Mouse (Mus musculus) CH12.LX (cell line): ENCODE measurements around the gene Mrpl2. TPM values are rescaled to one million over a fixed set of nuclear protein-coding genes. Genes with fewer than 3 reads are reported as not detected.

ENCODE experiments used
- DNase-seq: peaks from one replicate; pipeline ENCODE4 v3.0.0-alpha.2; 2013; ENCODE audit errors: extremely low read depth
- H3K27ac ChIP-seq: 2 replicates; pipeline ENCODE4 v1.5.1; 2012; ENCODE audit warnings: low read depth, mild to moderate bottlenecking, control low read depth, moderate library complexity; ENCODE audit not compliant: insufficient read depth
- H3K27me3 ChIP-seq: replicated peaks from 2 replicates; pipeline ENCODE3; 2012; ENCODE audit warnings: inconsistent platforms
- H3K36me3 ChIP-seq, 2 experiments: replicated peaks in 1 of 2; 2 replicates each; pipeline versions ENCODE3 to v1.6.1; 2012; ENCODE audit warnings: inconsistent platforms in 1 of 2, low read length in 1 of 2, mild to moderate bottlenecking in 1 of 2, mixed read lengths in 1 of 2, moderate library complexity in 1 of 2; ENCODE audit not compliant: control insufficient read depth in 1 of 2, insufficient read depth in 1 of 2
- H3K4me1 ChIP-seq, 2 experiments: 2 replicates each; pipeline ENCODE4 v1.6.1; 2012; ENCODE audit warnings: inconsistent platforms in 1 of 2, moderate library complexity in 1 of 2; ENCODE audit not compliant: insufficient read depth in 2 of 2, control insufficient read depth in 1 of 2
- H3K4me2 ChIP-seq: 2 replicates; pipeline ENCODE4 v1.6.1; 2012; ENCODE audit warnings: low read depth, mild to moderate bottlenecking, control low read depth; ENCODE audit not compliant: poor library complexity, insufficient read depth, severe bottlenecking
- H3K4me3 ChIP-seq, 3 experiments: fragments of 150-350 bp in 1 of 3; sonication (generic) in 1 of 3; replicated peaks in 1 of 3; 2 replicates each; pipeline versions ENCODE3 to v1.5.1; 2011 to 2012; ENCODE audit warnings: low read depth in 2 of 3, low read length in 2 of 3, mild to moderate bottlenecking in 2 of 3, moderate library complexity in 2 of 3, control low read depth in 1 of 3, improper control_type of control experiment in 1 of 3, inconsistent platforms in 1 of 3, mixed read lengths in 1 of 3; ENCODE audit not compliant: poor library complexity in 1 of 3
- H3K79me2 ChIP-seq: replicated peaks from 2 replicates; pipeline ENCODE4 v1.6.1; 2012; ENCODE audit warnings: mild to moderate bottlenecking, moderate library complexity; ENCODE audit not compliant: control insufficient read depth, poor library complexity, insufficient read depth, severe bottlenecking; ENCODE audit errors: extremely low read depth
- H3K9ac ChIP-seq: 2 replicates; pipeline ENCODE4 v1.6.1; 2012; ENCODE audit warnings: low read depth, mild to moderate bottlenecking, control low read depth, moderate library complexity; ENCODE audit not compliant: insufficient read depth
- H3K9me3 ChIP-seq: replicated peaks from 2 replicates; pipeline ENCODE3; 2012; ENCODE audit warnings: low read length, inconsistent platforms, mixed read lengths
- BHLHE40 ChIP-seq: IDR thresholded peaks from 2 replicates; pipeline ENCODE4 v1.6.1; 2011; ENCODE audit warnings: mild to moderate bottlenecking, low read depth, low read length, improper control_type of control experiment
- CTCF ChIP-seq, 2 experiments: IDR thresholded peaks in 1 of 2; conservative IDR thresholded peaks in 1 of 2; 2 replicates each; pipeline ENCODE4 v1.5.1; 2011 to 2012; ENCODE audit warnings: low read depth in 2 of 2, low read length in 2 of 2, improper control_type of control experiment in 1 of 2, inconsistent platforms in 1 of 2, mild to moderate bottlenecking in 1 of 2, moderate library complexity in 1 of 2
- E2F4 ChIP-seq: IDR thresholded peaks from 2 replicates; pipeline ENCODE4 v1.6.1; 2011; ENCODE audit warnings: low read depth, low read length, improper control_type of control experiment; ENCODE audit not compliant: insufficient replicate concordance
- ELF1 ChIP-seq: IDR thresholded peaks from 2 replicates; pipeline ENCODE4 v1.6.1; 2014; ENCODE audit warnings: low read depth, mild to moderate bottlenecking, inconsistent platforms, low read length, improper control_type of control experiment
- EP300 ChIP-seq: IDR thresholded peaks from 2 replicates; pipeline ENCODE4 v1.6.1; 2011; ENCODE audit warnings: low read length, improper control_type of control experiment
- ETS1 ChIP-seq: conservative IDR thresholded peaks from 2 replicates; pipeline ENCODE4 v1.6.1; 2012; ENCODE audit warnings: low read depth, mild to moderate bottlenecking, inconsistent platforms, low read length, improper control_type of control experiment, moderate library complexity
- GABPA ChIP-seq: IDR thresholded peaks from 2 replicates; pipeline ENCODE4 v1.6.1; 2012; ENCODE audit warnings: low read depth, low read length, improper control_type of control experiment, inconsistent platforms; ENCODE audit not compliant: insufficient replicate concordance
- HCFC1 ChIP-seq: IDR thresholded peaks from 2 replicates; pipeline ENCODE4 v1.6.1; 2012; ENCODE audit warnings: low read depth, mild to moderate bottlenecking, inconsistent platforms, low read length, improper control_type of control experiment
- IRF4 ChIP-seq: IDR thresholded peaks from 2 replicates; pipeline ENCODE4 v1.6.1; 2014; ENCODE audit warnings: low read depth, mild to moderate bottlenecking, inconsistent platforms, low read length, improper control_type of control experiment
- JUN ChIP-seq: IDR thresholded peaks from 2 replicates; pipeline ENCODE4 v1.6.1; 2011; ENCODE audit warnings: low read depth, mild to moderate bottlenecking, low read length, improper control_type of control experiment, moderate library complexity; ENCODE audit not compliant: insufficient read depth
- JUND ChIP-seq: conservative IDR thresholded peaks from 2 replicates; pipeline ENCODE4 v1.6.1; 2011; ENCODE audit warnings: low read depth, low read length, improper control_type of control experiment
- KAT2A ChIP-seq: IDR thresholded peaks from 2 replicates; pipeline ENCODE4 v1.6.1; 2012; ENCODE audit warnings: low read length, improper control_type of control experiment, inconsistent platforms; ENCODE audit not compliant: insufficient replicate concordance
- MAZ ChIP-seq: IDR thresholded peaks from 2 replicates; pipeline ENCODE4 v1.6.1; 2012; ENCODE audit warnings: low read depth, mild to moderate bottlenecking, inconsistent platforms, low read length, improper control_type of control experiment, moderate library complexity
- MXI1 ChIP-seq: IDR thresholded peaks from 2 replicates; pipeline ENCODE4 v1.6.1; 2011; ENCODE audit warnings: mild to moderate bottlenecking, low read depth, low read length, improper control_type of control experiment
- MYC ChIP-seq: IDR thresholded peaks from 2 replicates; pipeline ENCODE4 v1.6.1; 2011; ENCODE audit warnings: low read depth, mild to moderate bottlenecking, improper control_type of control experiment, low read length
- NELFE ChIP-seq: IDR thresholded peaks from 2 replicates; pipeline ENCODE4 v1.6.1; 2011; ENCODE audit warnings: low read depth, low read length, improper control_type of control experiment
- NRF1 ChIP-seq: IDR thresholded peaks from 2 replicates; pipeline ENCODE4 v1.6.1; 2014; ENCODE audit warnings: low read depth, mild to moderate bottlenecking, inconsistent platforms, low read length, improper control_type of control experiment, moderate library complexity
- POLR2AphosphoS2 ChIP-seq: IDR thresholded peaks from 2 replicates; pipeline ENCODE4 v1.6.1; 2011; ENCODE audit warnings: low read depth, low read length, improper control_type of control experiment
- RAD21 ChIP-seq: IDR thresholded peaks from 2 replicates; pipeline ENCODE4 v1.6.1; 2011; ENCODE audit warnings: low read depth, mild to moderate bottlenecking, low read length, improper control_type of control experiment, moderate library complexity
- SMC3 ChIP-seq: IDR thresholded peaks from 2 replicates; pipeline ENCODE4 v1.6.1; 2011; ENCODE audit warnings: low read depth, low read length, improper control_type of control experiment
- TBP ChIP-seq: conservative IDR thresholded peaks from 2 replicates; pipeline ENCODE4 v1.6.1; 2011; ENCODE audit warnings: low read depth, low read length, improper control_type of control experiment
- TCF12 ChIP-seq: IDR thresholded peaks from 2 replicates; pipeline ENCODE4 v1.6.1; 2014; ENCODE audit warnings: low read depth, mild to moderate bottlenecking, inconsistent platforms, low read length, improper control_type of control experiment
- UBTF ChIP-seq: IDR thresholded peaks from 2 replicates; pipeline ENCODE4 v1.6.1; 2012; ENCODE audit warnings: low read depth, mild to moderate bottlenecking, inconsistent platforms, low read length, improper control_type of control experiment, moderate library complexity
- USF1 ChIP-seq: IDR thresholded peaks from 2 replicates; pipeline ENCODE4 v1.6.1; 2014; ENCODE audit warnings: low read depth, mild to moderate bottlenecking, inconsistent platforms, low read length, improper control_type of control experiment
- USF2 ChIP-seq: conservative IDR thresholded peaks from 2 replicates; pipeline ENCODE4 v1.6.1; 2011; ENCODE audit warnings: low read depth, low read length, improper control_type of control experiment
- ZC3H11A ChIP-seq: IDR thresholded peaks from 2 replicates; pipeline ENCODE4 v1.6.1; 2012; ENCODE audit warnings: low read depth, mild to moderate bottlenecking, inconsistent platforms, low read length, improper control_type of control experiment
- ZKSCAN1 ChIP-seq: IDR thresholded peaks from 2 replicates; pipeline ENCODE4 v1.6.1; 2012; ENCODE audit warnings: low read depth, inconsistent platforms, low read length, improper control_type of control experiment, borderline replicate concordance
- ZMIZ1 ChIP-seq: IDR thresholded peaks from 2 replicates; pipeline ENCODE4 v1.6.1; 2012; ENCODE audit warnings: low read depth, mild to moderate bottlenecking, inconsistent platforms, low read length, improper control_type of control experiment
- dilution Hi-C: fragments of 300-500 bp; cut with MboI; formaldehyde crosslinking; loops from 2 replicates; pipeline ENCODE4 v1.14.3; 2020; ENCODE audit warnings: low sequenced_read_pairs; ENCODE audit not compliant: extremely low pct_unique_long_range_greater_than_20kb, extremely low pct_ligation_motif_present
- in situ Hi-C: fragments of 300-500 bp; cut with MboI; formaldehyde crosslinking; loops from 3 replicates; pipeline ENCODE4 v1.14.3; 2019; ENCODE audit warnings: low sequenced_read_pairs, low pct_ligation_motif_present, low pct_unique_long_range_greater_than_20kb, mixed read lengths
- polyA plus RNA-seq: library from polyadenylated mRNA; unstranded; fragments of >175 nt; gene quantifications from 2 replicates; pipeline ENCODE4 v1.2.1, GENCODE M21; 2012; ENCODE audit warnings: low read depth; ENCODE audit not compliant: insufficient read length
- total RNA-seq, 2 experiments: library from RNA; depleted of rRNA; stranded (reverse); fragments of 300-350 nt in 1 of 2; fragments of >200 nt in 1 of 2; gene quantifications; 2 replicates each; pipeline ENCODE4 v1.2.3; 2012 to 2014

Gene Mrpl2
- total and polyA plus RNA-seq, 3 experiments = 130 to 238 (median 158) TPM

DNA sequence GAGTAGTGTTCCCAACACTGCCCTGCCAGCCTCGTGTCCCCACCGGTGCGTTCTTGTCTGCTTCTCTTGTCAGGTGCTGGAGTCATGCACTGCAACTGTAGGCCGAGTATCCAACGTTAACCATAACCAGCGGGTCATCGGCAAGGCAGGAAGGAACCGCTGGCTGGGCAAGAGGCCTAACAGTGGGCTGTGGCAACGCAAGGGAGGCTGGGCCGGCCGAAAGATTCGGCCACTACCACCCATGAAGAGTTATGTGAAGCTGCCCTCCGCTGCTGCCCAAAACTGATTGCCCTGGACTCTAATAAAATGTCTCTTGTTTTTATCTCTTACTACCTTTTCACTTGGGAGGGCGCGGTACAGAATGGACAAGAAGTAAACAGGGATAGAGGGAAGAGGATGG lies 3.8 kb downstream of the Mrpl2 start:
- peak overlapping the region; percentile 53 for H3K27ac ChIP-seq
- H3K4me3 ChIP-seq = peak overlapping the region; percentile 38 to 84 (median 46)
- H3K4me2 ChIP-seq = peak overlapping the region; percentile 4
- DNase-seq = no peak
- peaks cover 28% of the 10 kb centered on the region for H3K79me2 ChIP-seq
- H3K4me1 ChIP-seq = peaks cover 9 to 56% of the 10 kb centered on the region in 2 experiments
- H3K9ac ChIP-seq = peak overlapping the region; percentile 44; the same call in 1 of the 2 replicates
- H3K27me3 ChIP-seq = no peaks in the 10 kb centered on the region
- in situ Hi-C loops = loop anchor here (5.0 kb wide), 2 partner anchors 62 to 122 kb away; partner anchors contain the start of genes 2310039H08Rik and Pex6
- H3K36me3 ChIP-seq = peaks cover 37 to 56% of the 10 kb centered on the region in 2 experiments
- TF ChIP-seq USF1 = no peak
- no peak for TF ChIP-seq ZC3H11A
- TF ChIP-seq MXI1 = no peak
- TF ChIP-seq CTCF (conservative IDR thresholded peaks at IDR 0.05 in 1 of 2, IDR thresholded peaks at IDR 0.05 in 1 of 2; ENCODE audit: low read depth in 2 of 2, low read length in 2 of 2) = no peak
- TF ChIP-seq ELF1 = no peak
- no peak for TF ChIP-seq USF2
- TF ChIP-seq JUND = no peak
- TF ChIP-seq KAT2A = no peak
- no peak for TF ChIP-seq TCF12
- no peak for TF ChIP-seq SMC3
- dilution Hi-C loops = no loop called here
- peaks cover 5% of the 10 kb centered on the region for H3K9me3 ChIP-seq

DNA sequence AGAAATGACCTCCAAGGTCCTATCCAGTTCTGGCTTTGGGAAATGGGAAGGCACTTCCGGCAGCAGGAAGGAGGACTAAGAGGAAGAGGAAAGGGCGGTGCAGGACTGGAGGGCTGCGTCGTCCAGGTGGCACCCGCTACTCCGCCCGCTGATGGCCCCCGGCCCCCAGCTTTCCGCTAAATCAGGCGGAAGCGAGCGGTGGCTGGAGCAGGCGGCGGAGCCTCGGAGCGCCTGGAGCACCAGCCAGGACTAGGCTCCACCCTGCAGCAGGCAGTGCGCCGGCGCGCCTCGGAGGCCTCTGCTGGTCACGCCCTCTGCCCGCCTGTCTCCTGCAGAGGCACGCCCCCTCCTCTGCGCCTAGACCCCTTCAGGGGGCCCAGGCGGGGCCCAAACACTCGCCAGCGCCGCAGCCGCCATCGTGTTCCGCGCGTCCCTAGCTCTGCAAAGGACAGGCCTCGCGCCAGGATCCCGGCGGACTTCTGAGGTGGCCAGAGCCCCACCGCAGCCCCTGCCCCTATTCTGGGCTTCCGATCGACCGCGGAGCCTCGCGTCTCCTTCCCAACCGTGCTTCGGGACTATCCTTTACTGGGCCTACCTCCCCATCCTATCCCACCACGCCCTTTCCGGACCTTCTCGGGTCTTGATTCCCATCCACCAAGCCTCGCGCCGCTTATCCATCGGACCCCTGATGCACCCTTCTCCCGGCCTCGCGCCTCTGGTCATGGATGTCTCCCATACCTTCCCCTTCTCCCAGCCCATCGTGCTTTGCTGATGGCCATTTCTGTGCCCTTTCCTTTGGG lies 4.4 kb downstream of the Mrpl2 start, which contains the start of gene Cul7:
Cul7 (plus strand) TSS at position 106 of the 800 bp plus-strand sequence.
- peak within 1 kb of the TSS; percentile 30 for H3K4me2 ChIP-seq
- dilution Hi-C loops = no loop called here
- peak within 1 kb of the TSS; percentile 64 for H3K27ac ChIP-seq
- DNase-seq = peak; percentile 89
- H3K4me3 ChIP-seq = peak within 1 kb of the TSS; percentile 79 to 88 (median 84)
- peaks cover 5% of the 10 kb centered on the region for H3K9me3 ChIP-seq
- H3K9ac ChIP-seq = peak within 1 kb of the TSS; percentile 95
- no peaks in the 10 kb centered on the region for H3K27me3 ChIP-seq
- peaks cover 28% of the 10 kb centered on the region for H3K79me2 ChIP-seq
- H3K4me1 ChIP-seq = peaks cover 9 to 50% of the 10 kb centered on the region in 2 experiments
- in situ Hi-C loops = loop anchor here (5.0 kb wide), 2 partner anchors 62 to 122 kb away; partner anchors contain the start of genes 2310039H08Rik and Pex6
- peaks cover 40 to 60% of the 10 kb centered on the region in 2 experiments for H3K36me3 ChIP-seq
- TF ChIP-seq ZKSCAN1 (no peak), E2F4 (no peak), JUN (no peak), TBP (peak; percentile 77), CTCF (conservative IDR thresholded peaks at IDR 0.05 in 1 of 2, IDR thresholded peaks at IDR 0.05 in 1 of 2; ENCODE audit: low read depth in 2 of 2, low read length in 2 of 2) (no peak), NELFE (peak; percentile 95), ZMIZ1 (peak; percentile 74; the same call in 1 of the 2 replicates), HCFC1 (peak; percentile 60), MAZ (peak; percentile 51; the same call in 1 of the 2 replicates), SMC3 (no peak), KAT2A (0 out of 2 replicates have a peak, but pooled peaks have one; percentile 20), TCF12 (peak; percentile 71; the same call in 1 of the 2 replicates), RAD21 (no peak), BHLHE40 (no peak; the same call in 1 of the 2 replicates), USF2 (no peak), JUND (no peak), POLR2AphosphoS2 (peak; percentile 80; the same call in 1 of the 2 replicates), EP300 (no peak), NRF1 (peak; percentile 92), MYC (no peak), MXI1 (peak; percentile 73), ETS1 (no peak), UBTF (no peak), IRF4 (no peak; the same call in 1 of the 2 replicates), GABPA (no peak)
